Mouse (Mus musculus) c-Kit-positive CD71-positive TER-119-positive erythroid progenitor cells, embryonic 14.5 days (primary cell): ENCODE results near the gene Lce1f.
"Not testable (repeated sequence)": the region's sequence is repeated elsewhere in the genome, so short reads cannot be mapped to it uniquely, and the experiment has no call there.

Experiments used
- DNase-seq: peaks from one replicate; pipeline ENCODE4 v3.0.0-alpha.2; 2013; ENCODE audit warnings: low spot score

The Lce1f gene

GRCm38 (mm10) chr3:92720250-92720649 lies at the start of gene Lce1f:
Gene Lce1f, minus strand, starts transcription at chr3:92720350.
- no peak for DNase-seq

- DNase-seq, result no peak
Measured at GRCm38 (mm10) chr3:92764965-92765364, 44.8 kb upstream of the Lce1f start, which contains the start of gene Lce1h. Gene Lce1h, minus strand, starts transcription at chr3:92765065.

- no peak for DNase-seq
Measured at GRCm38 (mm10) chr3:92753197-92753596, 33.0 kb upstream of the Lce1f start.

GRCm38 (mm10) chr3:92752238-92752637 lies 32.1 kb upstream of the Lce1f start, which contains the start of gene Lce1g:
Gene Lce1g, minus strand, starts transcription at chr3:92752338.
- no peak for DNase-seq

GRCm38 (mm10) chr3:92738996-92739395 lies 18.8 kb upstream of the Lce1f start, which contains the start of gene Gm38119:
Gene Gm38119, minus strand, starts transcription at chr3:92739096.
- DNase-seq, result no peak

GRCm38 (mm10) chr3:92722631-92723030 lies 2.5 kb upstream of the Lce1f start:
- DNase-seq, result no peak

GRCm38 (mm10) chr3:92715122-92715521 lies 5.0 kb downstream of the Lce1f start:
- no peak for DNase-seq

GRCm38 (mm10) chr3:92708974-92709373 lies 11.2 kb downstream of the Lce1f start, which contains the start of gene Lce1e:
Gene Lce1e, minus strand, starts transcription at chr3:92709074.
- DNase-seq, result no peak

- DNase-seq, result no peak
Measured at GRCm38 (mm10) chr3:92694613-92695012, 25.5 kb downstream of the Lce1f start.

GRCm38 (mm10) chr3:92691688-92692087 lies 28.5 kb downstream of the Lce1f start:
- no peak for DNase-seq

GRCm38 (mm10) chr3:92689154-92689553 lies 31.0 kb downstream of the Lce1f start:
- not testable (repeated sequence) for DNase-seq

- DNase-seq, result no peak
Measured at GRCm38 (mm10) chr3:92687110-92687509, 33.0 kb downstream of the Lce1f start, which contains the start of gene Lce1d. Gene Lce1d, minus strand, starts transcription at chr3:92687210.

GRCm38 (mm10) chr3:92678947-92679346 lies 41.2 kb downstream of the Lce1f start, which contains the start of gene Lce1c:
Gene Lce1c, plus strand, starts transcription at chr3:92679247.
- DNase-seq, result no peak

- no peak for DNase-seq
Measured at GRCm38 (mm10) chr3:92670215-92670614, 49.9 kb downstream of the Lce1f start, which contains the start of gene Lce1a2. Gene Lce1a2, minus strand, starts transcription at chr3:92670315.
